Mouse (Mus musculus) testis, adult 2 months (tissue): ENCODE results near the gene Hoxb8. TPM values are rescaled to one million over a fixed set of nuclear protein-coding genes. Genes with fewer than 3 reads are reported as not detected.
A peak's percentile ranks its signal among the peaks of the same experiment; 100 is the strongest.

Experiments used
- H3K27ac ChIP-seq: fragments of 200-500 bp; 2 replicates; pipeline ENCODE4 v1.5.1; 2012; ENCODE audit warnings: low read depth, low read length; ENCODE audit not compliant: control insufficient read depth, insufficient read depth
- H3K27me3 ChIP-seq: fragments of 200-500 bp; 2 replicates; pipeline ENCODE4 v1.6.1; 2012; ENCODE audit warnings: mild to moderate bottlenecking, low read length, moderate library complexity; ENCODE audit not compliant: control insufficient read depth, insufficient read depth
- H3K36me3 ChIP-seq: fragments of 200-500 bp; 2 replicates; pipeline ENCODE4 v1.6.1; 2012; ENCODE audit warnings: mild to moderate bottlenecking, low read length; ENCODE audit not compliant: control insufficient read depth, insufficient read depth
- H3K4me1 ChIP-seq: fragments of 200-500 bp; 2 replicates; pipeline ENCODE4 v1.6.1; 2012; ENCODE audit warnings: low read length; ENCODE audit not compliant: control insufficient read depth, insufficient read depth
- H3K4me3 ChIP-seq: fragments of 200-500 bp; 2 replicates; pipeline ENCODE4 v1.5.1; 2012; ENCODE audit warnings: low read depth, mild to moderate bottlenecking, low read length, moderate library complexity, mixed read lengths; ENCODE audit not compliant: control insufficient read depth
- CTCF ChIP-seq: fragments of 200-500 bp; IDR thresholded peaks from 2 replicates; pipeline ENCODE4 v1.5.1; 2012; ENCODE audit warnings: low read depth, mild to moderate bottlenecking, inconsistent platforms, low read length, moderate library complexity; ENCODE audit not compliant: control insufficient read depth, insufficient read depth, insufficient replicate concordance
- POLR2A ChIP-seq: fragments of 200-500 bp; IDR thresholded peaks from 2 replicates; pipeline ENCODE4 v1.6.1; 2012; ENCODE audit warnings: low read depth, mild to moderate bottlenecking, inconsistent platforms, low read length, moderate library complexity; ENCODE audit not compliant: control insufficient read depth
- polyA plus RNA-seq: library from polyadenylated mRNA; depleted of rRNA; stranded (reverse); fragments of >200 nt; gene quantifications from 2 replicates; pipeline ENCODE4 v1.2.3, GENCODE M21; 2012; rRNA removed

Gene Hoxb8
- polyA plus RNA-seq = 0.11 and 6.9 TPM in 2 replicates

- H3K27me3 ChIP-seq = peaks cover 24% of the 10 kb centered on the region
- H3K4me3 ChIP-seq = no peak within 1 kb of the TSS
- no peaks in the 10 kb centered on the region for H3K36me3 ChIP-seq
- no peak within 1 kb of the TSS for H3K27ac ChIP-seq
- no peak for TF ChIP-seq CTCF
- TF ChIP-seq POLR2A = no peak
- peaks cover 12% of the 10 kb centered on the region for H3K4me1 ChIP-seq
Observed at GRCm38 (mm10) chr11:96281855-96282570, at the start of gene Hoxb8. Hoxb8 (plus strand) TSS chr11:96281905.

- TF ChIP-seq CTCF (peak; percentile 80), POLR2A (no peak)
- Histone ChIP-seq H3K27me3 (no peaks in the 10 kb centered on the region), H3K4me3 (peak overlapping the region; percentile 60), H3K27ac (no peak overlapping the region), H3K4me1 (peaks cover 2% of the 10 kb centered on the region), H3K36me3 (no peaks in the 10 kb centered on the region)
Observed at GRCm38 (mm10) chr11:96234906-96235305, 46.8 kb upstream of the Hoxb8 start.

GRCm38 (mm10) chr11:96240211-96240610 is 41.5 kb upstream of the Hoxb8 start:
- Histone ChIP-seq H3K27ac (no peak overlapping the region), H3K4me1 (peaks cover 1% of the 10 kb centered on the region; the same call in 1 of the 2 replicates), H3K4me3 (no peak overlapping the region), H3K27me3 (no peaks in the 10 kb centered on the region), H3K36me3 (no peaks in the 10 kb centered on the region)
- TF ChIP-seq POLR2A = no peak
- TF ChIP-seq CTCF = peak; percentile 71; the same call in 1 of the 2 replicates

- H3K27me3 ChIP-seq = peaks cover 9% of the 10 kb centered on the region
- TF ChIP-seq POLR2A = no peak
- no peaks in the 10 kb centered on the region for H3K36me3 ChIP-seq
- no peak overlapping the region for H3K4me3 ChIP-seq
- no peak overlapping the region for H3K27ac ChIP-seq
- peaks cover 3% of the 10 kb centered on the region for H3K4me1 ChIP-seq
Observed at GRCm38 (mm10) chr11:96250901-96251300, 30.8 kb upstream of the Hoxb8 start.

GRCm38 (mm10) chr11:96251480-96252031 is 30.1 kb upstream of the Hoxb8 start:
- no peak overlapping the region for H3K27ac ChIP-seq
- no peaks in the 10 kb centered on the region for H3K36me3 ChIP-seq
- no peak for TF ChIP-seq CTCF
- TF ChIP-seq POLR2A = no peak
- H3K27me3 ChIP-seq = peaks cover 9% of the 10 kb centered on the region
- peaks cover 3% of the 10 kb centered on the region for H3K4me1 ChIP-seq
- H3K4me3 ChIP-seq = peak overlapping the region; percentile 44

GRCm38 (mm10) chr11:96252541-96253120 is 29.1 kb upstream of the Hoxb8 start:
- Histone ChIP-seq H3K27me3 (peaks cover 9% of the 10 kb centered on the region), H3K4me1 (peaks cover 3% of the 10 kb centered on the region), H3K4me3 (no peak overlapping the region), H3K27ac (no peak overlapping the region), H3K36me3 (no peaks in the 10 kb centered on the region)
- TF ChIP-seq POLR2A (no peak), CTCF (no peak)

GRCm38 (mm10) chr11:96254221-96254620 is 27.5 kb upstream of the Hoxb8 start:
- Histone ChIP-seq H3K36me3 (no peaks in the 10 kb centered on the region), H3K27me3 (peaks cover 9% of the 10 kb centered on the region), H3K27ac (no peak overlapping the region), H3K4me3 (no peak overlapping the region), H3K4me1 (peaks cover 3% of the 10 kb centered on the region)
- TF ChIP-seq CTCF (no peak), POLR2A (no peak)
